Mouse (Mus musculus): ENCODE results near the gene Kctd2. TPM values are rescaled to one million over a fixed set of nuclear protein-coding genes. Genes with fewer than 3 reads are reported as not detected.

Kctd2 gene
- 27.0 and 28.0 TPM in 2 replicates for polyA plus RNA-seq (2012; ENCODE audit: insufficient read depth, insufficient read length, missing spikeins)

DNA sequence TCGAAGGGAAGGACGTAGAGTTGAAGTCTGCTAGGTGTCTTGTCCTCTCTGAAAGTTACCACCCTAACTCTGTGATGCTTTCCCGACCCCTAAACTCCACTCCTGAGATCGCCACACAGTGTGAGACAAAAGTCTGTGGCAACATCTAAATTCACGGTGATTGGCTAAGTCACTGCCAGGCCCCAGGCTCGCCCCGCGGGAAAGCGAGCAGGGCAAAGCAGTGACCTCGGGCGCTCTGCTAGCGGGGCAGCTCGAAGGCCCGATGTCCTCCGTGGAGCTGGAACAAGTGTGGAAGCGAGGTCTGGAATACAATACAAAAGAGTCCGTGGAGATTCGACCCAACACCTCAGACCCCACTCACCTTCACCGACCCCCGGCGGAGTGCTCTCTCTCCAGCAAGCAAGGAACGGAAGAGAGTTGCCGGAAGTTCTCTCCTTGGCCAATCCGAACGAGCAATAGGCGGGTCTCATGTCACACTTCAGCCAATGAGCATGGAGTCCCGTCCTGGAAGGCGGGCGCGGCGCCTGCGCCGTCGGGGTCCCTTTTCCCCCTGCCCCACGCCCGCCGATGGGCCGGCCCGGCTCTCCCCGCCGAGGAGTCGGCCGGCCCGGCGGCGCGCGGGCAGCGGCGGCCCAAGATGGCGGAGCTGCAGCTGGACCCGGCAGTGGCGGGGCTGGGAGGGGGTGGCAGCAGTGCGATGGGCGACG, at the start of gene Kctd2, which contains the start of gene Atp5h:
Gene Kctd2 (plus strand): TSS at position 598 of the 707 bp plus-strand sequence.
Gene Atp5h (minus strand): TSS at position 432 of the 707 bp plus-strand sequence.
- Histone ChIP-seq H3K4me1 (ENCODE audit: control insufficient read depth, insufficient read depth, low read length) (peaks cover 25% of the 10 kb centered on the region), H3K4me3 (ENCODE audit: insufficient read depth, low read length) (peak within 1 kb of the TSS; percentile 90), H3K27ac (ENCODE audit: insufficient read depth, low read depth, low read length) (peak within 1 kb of the TSS; percentile 17; the same call in 1 of the 2 replicates)
- TF ChIP-seq CTCF (IDR thresholded peaks at IDR 0.05; ENCODE audit: low read depth, low read length) = no peak
- TF ChIP-seq POLR2A (IDR thresholded peaks at IDR 0.05; ENCODE audit: borderline replicate concordance, low read depth, low read length) = no peak

GRCm38 (mm10) chr11:115370368-115370767, 49.6 kb upstream of the Kctd2 start:
- Histone ChIP-seq H3K27ac (ENCODE audit: insufficient read depth, low read depth, low read length) (no peak overlapping the region), H3K4me3 (ENCODE audit: insufficient read depth, low read length) (no peak overlapping the region), H3K4me1 (ENCODE audit: control insufficient read depth, insufficient read depth, low read length) (peaks cover 5% of the 10 kb centered on the region)
- TF ChIP-seq CTCF (IDR thresholded peaks at IDR 0.05; ENCODE audit: low read depth, low read length) (no peak), POLR2A (IDR thresholded peaks at IDR 0.05; ENCODE audit: borderline replicate concordance, low read depth, low read length) (no peak)

DNA sequence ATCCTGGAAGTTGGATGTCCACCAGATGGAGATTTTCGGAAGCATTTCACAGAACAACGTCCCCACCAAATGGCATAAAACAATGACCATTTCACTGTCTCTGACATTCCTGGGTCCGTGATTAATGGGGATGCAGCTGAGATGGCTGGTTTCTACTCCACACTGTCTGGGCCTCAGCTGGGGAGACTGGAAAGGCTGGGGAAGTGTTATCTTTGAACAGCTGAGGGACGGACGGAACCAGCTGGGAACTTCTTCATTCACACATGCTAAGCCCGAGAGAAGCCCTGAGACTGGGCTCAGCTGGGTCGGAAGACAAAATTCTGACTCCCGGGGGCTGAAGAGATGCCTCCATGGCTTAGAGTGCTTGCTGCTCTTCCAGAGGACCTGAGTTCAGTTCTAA, 48.6 kb upstream of the Kctd2 start:
- H3K4me3 ChIP-seq (ENCODE audit: insufficient read depth, low read length) = no peak overlapping the region
- H3K4me1 ChIP-seq (ENCODE audit: control insufficient read depth, insufficient read depth, low read length) = peaks cover 5% of the 10 kb centered on the region
- TF ChIP-seq CTCF (IDR thresholded peaks at IDR 0.05; ENCODE audit: low read depth, low read length) = no peak
- TF ChIP-seq POLR2A (IDR thresholded peaks at IDR 0.05; ENCODE audit: borderline replicate concordance, low read depth, low read length) = no peak
- no peak overlapping the region for H3K27ac ChIP-seq (ENCODE audit: insufficient read depth, low read depth, low read length)

DNA sequence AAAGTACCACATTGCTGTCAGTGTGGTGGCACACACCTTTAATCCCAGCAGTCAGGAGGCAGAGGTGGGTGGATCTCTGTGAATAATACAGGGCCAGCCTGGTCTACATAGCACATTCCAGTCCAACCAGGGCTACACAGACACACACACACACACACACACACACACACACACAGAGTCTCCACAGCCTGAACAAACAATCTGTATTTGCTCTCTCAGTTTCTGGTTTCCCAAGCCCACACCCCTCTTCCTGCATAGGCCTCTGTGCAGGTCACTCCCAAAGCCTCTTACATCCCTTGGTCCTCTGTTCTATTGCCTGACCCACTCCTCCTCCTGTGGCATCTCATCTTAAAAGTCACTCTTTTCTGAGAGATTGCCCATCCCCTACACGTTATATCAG, 47.9 kb upstream of the Kctd2 start:
- Histone ChIP-seq H3K27ac (ENCODE audit: insufficient read depth, low read depth, low read length) (no peak overlapping the region), H3K4me1 (ENCODE audit: control insufficient read depth, insufficient read depth, low read length) (peaks cover 5% of the 10 kb centered on the region), H3K4me3 (ENCODE audit: insufficient read depth, low read length) (no peak overlapping the region)
- TF ChIP-seq POLR2A (IDR thresholded peaks at IDR 0.05; ENCODE audit: borderline replicate concordance, low read depth, low read length) (no peak), CTCF (IDR thresholded peaks at IDR 0.05; ENCODE audit: low read depth, low read length) (no peak)

DNA sequence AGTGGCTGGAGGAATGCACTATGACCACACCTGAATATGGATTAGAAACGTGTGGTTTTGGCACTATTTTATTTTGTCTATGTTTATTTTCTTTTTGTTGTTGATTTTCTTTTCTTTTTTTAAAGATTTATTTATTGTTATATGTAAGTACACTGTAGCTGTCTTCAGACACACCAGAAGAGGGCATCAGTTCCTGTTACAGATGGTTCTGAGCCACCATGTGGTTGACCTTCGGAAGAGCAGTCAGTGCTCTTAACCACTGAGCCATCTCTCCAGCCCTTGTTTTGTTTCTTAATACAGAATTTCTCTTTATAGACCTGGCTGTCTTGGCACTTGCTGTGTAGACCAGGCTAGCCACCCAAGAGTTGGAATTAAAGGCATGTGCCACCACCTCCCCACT, 47.2 kb upstream of the Kctd2 start:
- Histone ChIP-seq H3K4me3 (ENCODE audit: insufficient read depth, low read length) (no peak overlapping the region), H3K4me1 (ENCODE audit: control insufficient read depth, insufficient read depth, low read length) (peaks cover 4% of the 10 kb centered on the region), H3K27ac (ENCODE audit: insufficient read depth, low read depth, low read length) (no peak overlapping the region)
- no peak for TF ChIP-seq CTCF (IDR thresholded peaks at IDR 0.05; ENCODE audit: low read depth, low read length)
- no peak for TF ChIP-seq POLR2A (IDR thresholded peaks at IDR 0.05; ENCODE audit: borderline replicate concordance, low read depth, low read length)

DNA sequence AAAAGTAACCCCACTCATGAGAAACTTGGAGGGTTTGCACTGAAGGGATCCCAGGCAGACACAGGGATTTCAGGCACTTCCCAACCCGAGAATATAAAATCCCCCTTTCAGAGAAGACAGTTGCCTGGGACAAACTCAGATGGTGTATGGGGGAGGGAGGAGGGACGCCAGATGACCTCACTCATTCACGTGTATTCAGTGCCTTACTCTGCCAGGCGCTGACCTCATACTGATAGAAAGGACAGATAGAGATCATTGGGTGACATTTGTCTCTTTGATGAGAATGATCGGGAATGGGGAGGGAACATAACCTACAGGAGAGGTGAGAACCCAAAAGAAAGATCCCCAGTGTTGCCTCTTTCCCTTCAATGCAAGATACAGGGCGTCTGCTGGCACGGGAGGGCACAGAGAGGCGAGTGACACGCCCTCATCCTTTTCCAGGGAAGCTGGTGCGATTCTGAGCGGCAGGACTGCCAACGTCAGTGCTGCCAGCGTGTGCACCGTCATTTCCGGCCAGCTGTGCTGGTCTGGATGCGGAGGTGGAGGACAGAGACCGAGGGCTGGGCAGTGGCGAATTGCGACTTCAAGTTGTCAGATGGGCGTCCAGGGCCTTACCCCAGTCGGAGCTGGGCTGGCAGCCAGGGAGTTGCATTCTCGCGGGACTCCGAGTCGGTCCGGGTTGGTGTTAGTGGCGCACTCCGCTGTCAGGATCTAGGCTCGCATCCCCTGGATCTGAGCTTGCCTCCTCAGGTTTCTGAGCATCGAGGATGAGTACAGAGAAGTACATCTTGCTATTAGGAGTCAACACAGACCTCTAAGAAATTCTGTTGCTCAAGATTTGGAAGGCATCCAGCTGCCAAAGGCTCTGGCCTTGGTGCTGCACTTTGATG, 45.9 kb upstream of the Kctd2 start:
- Histone ChIP-seq H3K4me3 (ENCODE audit: insufficient read depth, low read length) (peak overlapping the region; percentile 11), H3K4me1 (ENCODE audit: control insufficient read depth, insufficient read depth, low read length) (peaks cover 3% of the 10 kb centered on the region), H3K27ac (ENCODE audit: insufficient read depth, low read depth, low read length) (no peak overlapping the region)
- TF ChIP-seq POLR2A (IDR thresholded peaks at IDR 0.05; ENCODE audit: borderline replicate concordance, low read depth, low read length) (no peak), CTCF (IDR thresholded peaks at IDR 0.05; ENCODE audit: low read depth, low read length) (no peak)

DNA sequence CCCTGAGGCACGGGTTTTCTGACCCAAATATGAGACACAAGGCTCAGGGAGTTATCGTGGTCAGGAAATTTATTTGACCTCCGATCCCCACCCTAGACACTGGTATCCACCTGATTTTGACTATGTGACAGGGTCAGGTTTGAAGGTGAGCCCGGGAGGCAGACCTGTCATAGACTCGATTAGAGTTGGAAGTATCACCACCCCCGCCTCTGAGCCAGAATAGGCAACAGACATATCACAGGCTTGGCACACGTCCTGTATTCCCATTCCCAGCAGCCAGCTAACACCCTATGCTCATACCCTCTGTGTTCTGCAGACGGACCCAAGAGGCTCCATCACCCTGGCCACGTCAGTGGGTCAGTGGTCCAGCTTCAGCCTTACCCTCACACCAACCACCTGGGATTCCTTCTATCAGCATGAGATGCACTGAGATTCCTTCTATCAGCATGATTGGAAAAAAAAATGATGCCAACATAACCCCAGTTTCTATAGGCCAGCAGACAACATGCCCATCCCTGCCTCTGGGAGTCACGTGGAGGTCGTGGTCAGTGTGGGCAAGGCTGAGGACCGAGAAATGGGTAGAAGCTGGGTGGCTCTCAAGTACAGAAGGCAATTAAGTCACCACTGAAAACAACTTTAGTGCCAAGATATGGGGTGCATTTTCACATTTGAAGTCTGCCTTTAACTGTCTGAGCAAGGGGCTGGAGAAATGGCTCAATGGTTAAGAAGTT, 45.1 kb upstream of the Kctd2 start:
- Histone ChIP-seq H3K4me1 (ENCODE audit: control insufficient read depth, insufficient read depth, low read length) (peaks cover 3% of the 10 kb centered on the region), H3K4me3 (ENCODE audit: insufficient read depth, low read length) (no peak overlapping the region), H3K27ac (ENCODE audit: insufficient read depth, low read depth, low read length) (no peak overlapping the region)
- TF ChIP-seq CTCF (IDR thresholded peaks at IDR 0.05; ENCODE audit: low read depth, low read length) = no peak
- no peak for TF ChIP-seq POLR2A (IDR thresholded peaks at IDR 0.05; ENCODE audit: borderline replicate concordance, low read depth, low read length)

DNA sequence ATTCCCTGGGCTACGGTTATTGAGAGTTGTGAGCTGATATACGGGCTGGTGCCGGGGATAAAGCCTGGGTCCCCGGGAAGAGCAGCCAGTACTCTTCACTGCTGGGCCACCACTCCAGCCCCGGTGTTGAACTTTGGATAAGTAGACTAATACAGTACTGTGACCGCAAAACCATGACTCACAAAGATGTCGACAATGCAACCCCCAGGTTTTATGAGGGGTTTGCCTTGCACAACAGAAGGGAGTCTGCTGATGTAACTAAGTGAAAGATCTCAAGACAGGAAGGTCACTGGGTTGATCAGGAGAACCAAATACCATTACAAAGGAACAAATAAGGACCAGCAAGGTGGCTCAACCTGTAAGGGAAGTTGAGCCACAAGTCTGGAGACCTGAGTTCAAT, 43.2 kb upstream of the Kctd2 start:
- no peak for TF ChIP-seq CTCF (IDR thresholded peaks at IDR 0.05; ENCODE audit: low read depth, low read length)
- TF ChIP-seq POLR2A (IDR thresholded peaks at IDR 0.05; ENCODE audit: borderline replicate concordance, low read depth, low read length) = no peak
- Histone ChIP-seq H3K4me1 (ENCODE audit: control insufficient read depth, insufficient read depth, low read length) (peaks cover 3% of the 10 kb centered on the region), H3K27ac (ENCODE audit: insufficient read depth, low read depth, low read length) (no peak overlapping the region), H3K4me3 (ENCODE audit: insufficient read depth, low read length) (no peak overlapping the region)

GRCm38 (mm10) chr11:115377254-115377653, 42.7 kb upstream of the Kctd2 start:
- H3K27ac ChIP-seq (ENCODE audit: insufficient read depth, low read depth, low read length) = no peak overlapping the region
- TF ChIP-seq CTCF (IDR thresholded peaks at IDR 0.05; ENCODE audit: low read depth, low read length) (no peak), POLR2A (IDR thresholded peaks at IDR 0.05; ENCODE audit: borderline replicate concordance, low read depth, low read length) (no peak)
- H3K4me3 ChIP-seq (ENCODE audit: insufficient read depth, low read length) = no peak overlapping the region
- H3K4me1 ChIP-seq (ENCODE audit: control insufficient read depth, insufficient read depth, low read length) = peaks cover 4% of the 10 kb centered on the region

Measured in bone marrow macrophage, adult 2 months (primary cell).